Mouse (Mus musculus) thymus, postnatal 10 days (tissue): ENCODE results near the gene Gdpgp1.

ENCODE experiments used
- DNase-seq, 2 experiments: peaks; one replicate each; pipeline ENCODE4 v3.0.0; 2021; ENCODE audit warnings: low spot score in 2 of 2

The Gdpgp1 gene

GRCm38 (mm10) chr7:80221179-80221750, 11.4 kb upstream of the Gdpgp1 start:
- DNase-seq: no peak

DNA sequence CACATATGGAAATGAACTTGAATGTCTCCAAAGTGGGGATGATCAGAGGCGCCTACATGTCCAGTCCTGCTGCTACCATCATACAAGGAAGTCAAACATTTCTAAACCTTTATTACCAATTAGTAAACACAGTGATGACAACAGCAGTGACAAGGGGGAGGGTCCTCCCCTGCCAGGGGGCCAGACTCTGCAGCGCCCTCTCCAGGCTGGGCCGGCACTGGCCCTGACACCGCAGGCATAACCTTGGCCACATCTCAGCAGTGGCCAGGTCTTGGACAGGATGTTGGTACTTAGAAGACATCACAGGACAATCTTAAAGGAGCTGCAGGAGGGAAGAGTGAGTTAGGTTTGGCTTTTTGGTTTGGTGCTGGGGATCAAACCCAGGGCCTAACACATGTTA, 5.6 kb upstream of the Gdpgp1 start:
- DNase-seq: no peak

GRCm38 (mm10) chr7:80230196-80230595, 2.5 kb upstream of the Gdpgp1 start:
- DNase-seq: no peak

- DNase-seq: no peak
These were observed 635 bp upstream of the Gdpgp1 start for GRCm38 (mm10) chr7:80231971-80232488.

DNA sequence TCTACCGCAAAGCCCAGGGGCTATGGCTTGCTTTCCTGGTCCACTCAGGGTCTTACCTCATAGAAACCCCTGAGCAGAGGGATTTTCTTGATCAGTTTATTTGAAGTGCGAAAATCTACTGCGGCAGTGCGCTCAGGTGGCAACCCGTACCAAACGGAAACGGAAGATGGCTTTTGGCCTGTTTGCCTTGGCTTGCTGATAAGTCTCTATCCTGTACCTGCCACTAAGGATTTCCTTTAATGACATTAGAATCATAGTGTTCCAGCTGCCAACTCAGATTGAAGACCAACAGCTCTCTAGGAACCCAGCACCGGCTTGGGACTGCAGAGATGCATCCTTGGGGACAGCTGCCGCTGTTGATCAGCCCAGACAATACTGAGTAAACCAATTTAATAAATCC, 1.1 kb downstream of the Gdpgp1 start:
- no peak for DNase-seq

DNA sequence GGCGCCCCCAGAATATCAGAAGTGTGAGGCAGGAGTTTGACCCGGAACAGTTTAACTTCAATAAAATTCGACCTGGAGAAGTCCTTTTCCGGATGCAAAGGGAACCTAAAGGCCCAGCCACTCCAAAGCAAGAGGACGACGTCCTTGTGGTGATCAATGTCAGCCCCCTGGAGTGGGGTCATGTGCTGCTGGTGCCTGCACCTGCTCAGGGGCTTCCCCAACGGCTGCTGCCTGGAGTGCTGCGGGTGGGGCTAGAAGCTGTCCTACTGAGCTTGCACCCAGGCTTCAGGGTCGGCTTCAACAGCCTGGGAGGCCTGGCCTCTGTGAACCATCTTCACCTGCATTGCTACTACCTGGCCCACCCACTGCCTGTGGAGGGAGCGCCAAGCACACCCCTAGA, 5.9 kb downstream of the Gdpgp1 start:
- no peak for DNase-seq

- no peak for DNase-seq
These were observed 9.0 kb downstream of the Gdpgp1 start for GRCm38 (mm10) chr7:80241661-80242060.

DNA sequence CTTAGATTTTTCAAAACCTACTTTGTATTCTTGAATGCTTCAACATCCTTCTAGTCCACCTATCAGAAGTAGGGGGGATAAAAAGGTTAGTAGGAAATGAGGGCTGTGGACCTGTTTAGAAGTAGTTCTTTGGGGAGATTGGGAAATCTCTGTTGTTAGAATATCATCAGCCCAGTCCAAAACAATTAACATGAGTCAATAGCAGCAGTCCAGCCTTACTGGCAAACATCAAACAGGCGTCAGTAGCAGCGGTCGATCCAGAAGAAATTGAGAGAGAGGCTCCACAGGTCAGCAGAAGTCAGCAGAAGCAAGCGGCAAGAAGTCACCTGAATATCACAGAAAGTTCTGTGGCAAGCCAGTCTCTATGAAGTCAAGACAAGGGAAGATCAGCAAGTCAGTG, 12.2 kb downstream of the Gdpgp1 start:
- DNase-seq: no peak

- DNase-seq: peak; percentile 96
These were observed 13.6 kb downstream of the Gdpgp1 start, which contains the start of gene Ttll13 for GRCm38 (mm10) chr7:80246148-80246721. Gene Ttll13, plus strand, starts transcription at chr7:80246376.

DNA sequence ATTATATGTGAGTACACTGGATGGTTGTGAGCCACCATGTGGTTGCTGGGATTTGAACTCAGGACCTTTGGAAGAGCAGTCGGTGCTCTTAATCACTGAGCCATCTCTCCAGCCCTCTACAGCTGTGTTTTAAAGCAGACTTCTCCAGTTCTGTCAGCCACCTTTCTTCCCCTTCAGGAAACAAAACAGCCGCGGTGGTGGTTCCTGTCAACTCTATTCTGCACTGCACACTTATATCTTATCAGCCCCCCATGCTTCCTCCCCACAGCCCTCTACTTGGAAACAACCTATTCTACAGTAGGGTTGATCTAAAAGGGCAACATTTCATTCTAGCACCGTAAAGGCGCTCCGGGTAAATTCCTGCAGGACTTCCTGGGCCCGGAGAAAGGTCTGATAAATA, 14.2 kb downstream of the Gdpgp1 start:
- DNase-seq: peak in 1 of 2 experiments; percentile 29

GRCm38 (mm10) chr7:80252437-80252836, 19.8 kb downstream of the Gdpgp1 start:
- DNase-seq: no peak

- DNase-seq: no peak
These were observed 20.2 kb downstream of the Gdpgp1 start for GRCm38 (mm10) chr7:80252886-80253285.

DNA sequence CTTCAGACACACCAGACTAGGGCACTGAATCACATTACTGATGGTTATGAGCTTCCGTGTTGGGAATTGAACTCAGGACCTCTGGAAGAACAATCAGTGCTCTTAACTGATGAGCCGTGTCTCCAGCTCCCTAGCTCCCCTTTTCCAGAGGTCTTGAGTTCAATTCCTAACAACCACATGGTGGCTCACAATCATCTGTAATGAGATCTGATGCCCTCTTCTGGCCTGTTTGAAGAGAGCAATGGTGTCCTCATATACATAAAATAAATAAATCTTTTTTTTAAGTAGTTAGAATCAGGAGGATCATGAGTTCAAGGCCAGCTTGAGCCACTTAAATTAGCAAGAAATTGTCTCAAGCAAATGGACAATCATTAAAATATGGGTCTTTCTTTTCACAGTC, 23.3 kb downstream of the Gdpgp1 start:
- no peak for DNase-seq

DNA sequence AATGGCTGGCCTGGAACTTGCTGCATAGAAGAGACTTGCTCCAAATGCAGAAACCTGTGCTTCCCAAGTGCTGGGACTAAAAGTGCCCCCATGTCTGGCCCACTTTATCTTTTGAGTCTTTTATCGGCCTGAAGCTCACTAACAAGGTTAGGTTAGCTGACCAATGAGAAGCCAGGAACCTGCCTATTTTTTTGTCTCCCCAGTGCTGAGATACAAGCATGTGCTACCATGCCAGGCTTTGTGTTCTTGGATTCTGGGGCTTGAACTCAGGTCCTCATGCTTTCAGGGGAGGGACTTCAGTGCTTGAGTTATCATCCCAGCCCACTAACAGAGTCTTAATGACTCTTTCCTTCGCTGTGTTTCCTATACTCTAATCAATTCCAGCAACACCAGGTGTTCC, 25.0 kb downstream of the Gdpgp1 start:
- DNase-seq: no peak

DNA sequence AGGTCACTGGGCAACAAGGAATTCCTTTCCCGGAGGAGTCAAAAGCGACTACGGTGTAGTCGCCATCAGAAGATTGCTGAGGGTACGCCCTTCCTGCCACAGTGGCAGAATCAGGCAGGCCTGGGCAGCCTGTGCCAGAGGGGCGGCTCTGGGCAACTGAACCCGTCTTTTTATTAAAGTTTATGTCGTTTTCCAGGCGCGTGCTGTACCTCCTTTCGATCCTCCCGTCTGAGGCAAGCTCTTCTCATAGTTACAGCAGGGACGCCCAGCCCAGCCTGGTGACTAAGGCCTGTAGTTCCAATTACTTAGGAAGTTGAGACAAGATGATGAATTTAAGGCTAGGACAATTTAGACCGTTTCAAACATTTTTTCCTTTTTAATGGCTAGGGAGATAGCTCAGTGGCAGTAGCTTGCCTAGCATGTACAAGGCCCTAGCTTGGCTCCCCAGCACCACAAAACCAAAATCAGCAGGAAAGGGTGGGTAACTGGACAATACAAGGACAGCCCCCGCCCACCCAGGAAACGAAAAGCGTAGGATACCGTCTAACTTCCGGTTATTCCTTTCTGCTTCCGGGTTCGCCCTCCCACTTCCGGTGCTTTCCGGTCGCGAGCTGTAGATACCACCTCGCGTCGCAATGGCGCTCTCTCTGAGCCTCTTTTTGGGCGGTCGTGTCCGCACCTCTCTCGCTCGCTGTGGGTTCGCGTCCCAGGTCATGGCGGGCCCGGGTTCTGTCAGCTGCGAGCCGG, 28.1 kb downstream of the Gdpgp1 start, which contains the start of gene Ngrn:
Gene Ngrn, plus strand, starts transcription at position 591 of the 747 bp plus-strand sequence.
- DNase-seq: peak; percentile 72 to 81

GRCm38 (mm10) chr7:80261372-80261990, 28.8 kb downstream of the Gdpgp1 start:
- no peak for DNase-seq

GRCm38 (mm10) chr7:80264606-80265005, 31.9 kb downstream of the Gdpgp1 start:
- DNase-seq: no peak

GRCm38 (mm10) chr7:80267764-80268163, 35.1 kb downstream of the Gdpgp1 start:
- DNase-seq: no peak

DNA sequence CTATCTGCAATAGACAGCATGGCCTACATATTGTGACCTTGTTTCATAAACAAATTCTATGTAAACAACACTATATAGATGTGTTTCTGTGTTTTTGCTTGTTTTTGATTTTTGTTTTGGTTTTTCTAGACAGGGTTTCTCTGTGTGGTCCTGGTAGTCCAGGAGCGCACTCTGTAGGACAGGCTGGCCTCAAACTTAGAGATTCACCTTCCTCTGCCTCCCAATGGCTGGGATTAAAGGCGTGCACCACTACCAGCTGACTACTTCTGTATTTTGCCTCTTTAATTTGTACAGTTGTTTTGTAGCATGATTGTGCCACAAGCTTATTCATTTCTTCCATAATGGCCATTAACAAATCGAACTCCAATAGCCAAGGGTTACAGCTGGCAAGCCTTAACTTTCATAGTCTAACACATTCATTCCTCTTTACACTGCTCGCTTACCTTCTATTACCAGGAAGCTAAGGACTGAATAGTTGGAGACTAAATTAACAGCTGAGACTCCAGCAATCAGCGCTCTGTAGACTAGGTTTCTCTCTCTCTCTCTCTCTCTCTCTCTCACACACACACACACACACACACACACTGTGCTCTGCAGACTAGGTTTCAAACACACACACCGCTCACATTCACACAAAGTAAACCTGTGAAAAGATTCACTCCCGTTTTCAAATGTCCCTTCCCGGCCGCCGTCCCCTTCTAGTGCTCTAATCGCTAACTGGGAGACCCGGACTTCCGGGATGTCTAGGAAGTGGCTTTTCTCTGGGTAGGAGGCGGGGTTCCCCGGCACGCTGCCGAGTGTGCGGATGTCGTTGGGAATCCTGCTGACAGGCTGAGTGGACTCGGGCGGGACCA, 36.5 kb downstream of the Gdpgp1 start, which contains the start of gene Vps33b:
Gene Vps33b, plus strand, starts transcription at position 753 of the 854 bp plus-strand sequence.
- DNase-seq: peak; percentile 94 to 96

DNA sequence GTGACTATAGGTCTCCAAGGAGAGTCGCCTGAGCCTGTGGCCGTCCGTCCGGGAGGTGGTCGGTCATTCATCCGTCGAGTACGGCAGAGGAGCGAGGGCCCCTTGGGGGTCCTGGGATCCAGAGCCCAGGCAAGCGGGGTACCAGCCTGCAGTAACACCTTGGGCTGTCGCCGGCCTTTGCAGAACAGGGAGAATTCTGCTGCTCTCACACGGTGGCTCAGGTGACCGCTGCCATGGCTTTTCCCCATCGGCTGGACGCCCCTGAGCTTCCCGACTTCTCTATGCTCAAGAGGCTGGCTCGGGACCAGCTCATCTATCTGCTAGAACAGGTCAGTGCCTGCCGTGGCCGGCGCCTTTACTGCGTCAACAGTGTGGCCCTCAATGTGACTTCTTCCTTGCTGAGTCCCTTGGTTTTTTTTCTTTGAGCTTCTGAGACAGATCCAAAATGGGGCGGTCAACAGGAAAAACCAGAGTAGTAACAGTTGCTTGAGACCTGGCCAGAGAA, 37.1 kb downstream of the Gdpgp1 start:
- no peak for DNase-seq

DNA sequence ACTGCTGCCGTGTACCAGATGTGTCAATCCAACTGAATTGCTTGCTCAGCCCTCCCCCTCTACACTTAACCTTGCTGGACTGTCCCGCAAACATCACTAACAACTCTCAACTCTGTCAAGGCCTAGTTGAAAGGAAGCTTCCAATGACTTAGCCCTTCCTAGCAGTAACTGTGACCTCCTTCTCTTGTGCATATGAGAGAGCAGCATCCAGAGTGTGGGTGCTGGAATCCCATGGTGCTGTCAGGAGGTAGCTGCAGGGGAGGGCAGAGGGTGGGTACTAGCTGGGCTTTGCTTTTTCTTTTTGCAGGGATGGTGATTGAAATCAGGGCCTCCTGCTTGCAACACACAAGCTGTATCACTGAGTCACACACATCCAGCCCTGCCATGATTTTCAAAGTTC, 40.8 kb downstream of the Gdpgp1 start:
- no peak for DNase-seq
